Mouse (Mus musculus) retina, embryonic 14.5 days (tissue): Measurements from ENCODE around the gene Parn.

Experiments used
- DNase-seq: peaks from one replicate; pipeline ENCODE4 v3.0.0-alpha.2; 2015; ENCODE audit warnings: low spot score

Gene Parn

GRCm38 (mm10) chr16:13621745-13622507 lies 46.0 kb downstream of the Parn start:
- no peak for DNase-seq

GRCm38 (mm10) chr16:13620194-13620593 lies 47.8 kb downstream of the Parn start:
- no peak for DNase-seq

- peak; percentile 37 for DNase-seq
Measured at GRCm38 (mm10) chr16:13615276-13615675, 52.7 kb downstream of the Parn start.

- no peak for DNase-seq
Measured at GRCm38 (mm10) chr16:13612571-13612970, 55.4 kb downstream of the Parn start.

GRCm38 (mm10) chr16:13612058-13612457 lies 55.9 kb downstream of the Parn start:
- DNase-seq = peak; percentile 15

- DNase-seq = no peak
Measured at GRCm38 (mm10) chr16:13611399-13611798, 56.6 kb downstream of the Parn start.

GRCm38 (mm10) chr16:13610951-13611381 lies 57.0 kb downstream of the Parn start:
- no peak for DNase-seq

GRCm38 (mm10) chr16:13608705-13609085 lies 59.3 kb downstream of the Parn start:
- DNase-seq = no peak

- DNase-seq = peak; percentile 70
Measured at GRCm38 (mm10) chr16:13607987-13608704, 59.8 kb downstream of the Parn start.

- no peak for DNase-seq
Measured at GRCm38 (mm10) chr16:13602779-13603178, 65.2 kb downstream of the Parn start.

- DNase-seq = no peak
Measured at GRCm38 (mm10) chr16:13589049-13589408, 78.9 kb downstream of the Parn start.

GRCm38 (mm10) chr16:13588182-13589048 lies 79.6 kb downstream of the Parn start:
- no peak for DNase-seq

- no peak for DNase-seq
Measured at GRCm38 (mm10) chr16:13585234-13585633, 82.7 kb downstream of the Parn start.

GRCm38 (mm10) chr16:13580784-13581183 lies 87.2 kb downstream of the Parn start:
- no peak for DNase-seq

GRCm38 (mm10) chr16:13580016-13580415 lies 88.0 kb downstream of the Parn start:
- no peak for DNase-seq

GRCm38 (mm10) chr16:13575306-13575705 lies 92.7 kb downstream of the Parn start:
- DNase-seq = no peak

GRCm38 (mm10) chr16:13568280-13568679 lies 99.7 kb downstream of the Parn start:
- no peak for DNase-seq

- DNase-seq = no peak
Measured at GRCm38 (mm10) chr16:13567614-13568013, 100.4 kb downstream of the Parn start.

GRCm38 (mm10) chr16:13566351-13566750 lies 101.6 kb downstream of the Parn start:
- no peak for DNase-seq

- DNase-seq = no peak
Measured at GRCm38 (mm10) chr16:13565291-13565690, 102.7 kb downstream of the Parn start.

GRCm38 (mm10) chr16:13557784-13558183 lies 110.2 kb downstream of the Parn start:
- DNase-seq = no peak

- DNase-seq = no peak
Measured at GRCm38 (mm10) chr16:13556954-13557470, 111.0 kb downstream of the Parn start.
